Mouse (Mus musculus) cerebellum, postnatal 36 days (tissue): ENCODE measurements around the gene Txk.
A peak's percentile ranks its signal among the peaks of the same experiment; 100 is the strongest.

ENCODE experiments used
- DNase-seq, 2 experiments: peaks; one replicate each; pipeline ENCODE4 v3.0.0; 2021 to 2022; ENCODE audit warnings: mixed read lengths in 2 of 2

Txk gene

GRCm38 (mm10) chr5:72752585-72752984 is at the start of gene Txk:
Gene Txk, minus strand, starts transcription at chr5:72752777.
- DNase-seq, result no peak

- no peak for DNase-seq
Observed at GRCm38 (mm10) chr5:72798563-72798962, 46.0 kb upstream of the Txk start.

GRCm38 (mm10) chr5:72796186-72796613 is 43.6 kb upstream of the Txk start:
- DNase-seq, result no peak

- DNase-seq, result no peak
Observed at GRCm38 (mm10) chr5:72793309-72793850, 40.8 kb upstream of the Txk start.

- no peak for DNase-seq
Observed at GRCm38 (mm10) chr5:72791789-72792188, 39.2 kb upstream of the Txk start.

- DNase-seq, result no peak
Observed at GRCm38 (mm10) chr5:72791386-72791785, 38.8 kb upstream of the Txk start.

GRCm38 (mm10) chr5:72785451-72785850 is 32.9 kb upstream of the Txk start:
- DNase-seq, result no peak

- no peak for DNase-seq
Observed at GRCm38 (mm10) chr5:72784719-72785118, 32.1 kb upstream of the Txk start.

GRCm38 (mm10) chr5:72783957-72784356 is 31.4 kb upstream of the Txk start:
- DNase-seq, result no peak

GRCm38 (mm10) chr5:72783123-72783522 is 30.5 kb upstream of the Txk start:
- DNase-seq, result no peak

- no peak for DNase-seq
Observed at GRCm38 (mm10) chr5:72781776-72782175, 29.2 kb upstream of the Txk start.

GRCm38 (mm10) chr5:72776595-72776994 is 24.0 kb upstream of the Txk start:
- DNase-seq, result no peak

GRCm38 (mm10) chr5:72776127-72776526 is 23.6 kb upstream of the Txk start:
- DNase-seq, result no peak

- no peak for DNase-seq
Observed at GRCm38 (mm10) chr5:72769841-72770240, 17.3 kb upstream of the Txk start.

- DNase-seq, result no peak
Observed at GRCm38 (mm10) chr5:72763546-72763945, 11.0 kb upstream of the Txk start.

GRCm38 (mm10) chr5:72763025-72763424 is 10.4 kb upstream of the Txk start:
- no peak for DNase-seq

- no peak for DNase-seq
Observed at GRCm38 (mm10) chr5:72761758-72762157, 9.2 kb upstream of the Txk start.

- no peak for DNase-seq
Observed at GRCm38 (mm10) chr5:72761237-72761636, 8.7 kb upstream of the Txk start.

- no peak for DNase-seq
Observed at GRCm38 (mm10) chr5:72758925-72759924, 6.6 kb upstream of the Txk start.

GRCm38 (mm10) chr5:72757155-72757773 is 4.7 kb upstream of the Txk start:
- no peak for DNase-seq

- peak; percentile 17 to 18 for DNase-seq
Observed at GRCm38 (mm10) chr5:72755941-72756340, 3.4 kb upstream of the Txk start.

- no peak for DNase-seq
Observed at GRCm38 (mm10) chr5:72755035-72755434, 2.5 kb upstream of the Txk start.

GRCm38 (mm10) chr5:72751056-72751758 is 1.4 kb downstream of the Txk start:
- no peak for DNase-seq
